Mouse (Mus musculus): ENCODE measurements around the gene Zdhhc24. TPM values are rescaled to one million over a fixed set of nuclear protein-coding genes. Genes with fewer than 3 reads are reported as not detected.
A peak's percentile ranks its signal among the peaks of the same experiment; 100 is the strongest.

Gene Zdhhc24
- polyA plus RNA-seq (2011; ENCODE audit: insufficient read depth, insufficient read length, low read depth, missing spikeins): 8.2 and 10.3 TPM in 2 replicates

GRCm38 (mm10) chr19:4878405-4879323 is at the start of gene Zdhhc24:
TSS of gene Zdhhc24 (plus strand) at chr19:4878668.
- no peaks in the 10 kb centered on the region for H3K27me3 ChIP-seq (ENCODE audit: control insufficient read depth, insufficient read depth, low read length, poor library complexity, severe bottlenecking)
- peak within 1 kb of the TSS; percentile 43; the same call in 1 of the 2 replicates for H3K27ac ChIP-seq (ENCODE audit: insufficient read depth, low read length)
- no peak for TF ChIP-seq CTCF (IDR thresholded peaks at IDR 0.05; ENCODE audit: low read depth, low read length)
- TF ChIP-seq EP300 (IDR thresholded peaks at IDR 0.05; ENCODE audit: insufficient read depth, low read depth, low read length): no peak
- peak; percentile 63 for TF ChIP-seq POLR2A (IDR thresholded peaks at IDR 0.05; ENCODE audit: insufficient read depth, low read length)
- H3K4me1 ChIP-seq (ENCODE audit: control insufficient read depth, insufficient read depth, low read length): peaks cover 2% of the 10 kb centered on the region
- no peaks in the 10 kb centered on the region for H3K36me3 ChIP-seq (ENCODE audit: control insufficient read depth, insufficient read depth, low read length, poor library complexity, severe bottlenecking)
- H3K9ac ChIP-seq (ENCODE audit: low read depth, poor library complexity, severe bottlenecking): peak within 1 kb of the TSS; percentile 71
- H3K9me3 ChIP-seq (replicated peaks; ENCODE audit: control insufficient read depth, insufficient read depth, low read length, poor library complexity, severe bottlenecking): no peaks in the 10 kb centered on the region
- peak within 1 kb of the TSS; percentile 87 for H3K4me3 ChIP-seq (ENCODE audit: low read depth, low read length)

DNA sequence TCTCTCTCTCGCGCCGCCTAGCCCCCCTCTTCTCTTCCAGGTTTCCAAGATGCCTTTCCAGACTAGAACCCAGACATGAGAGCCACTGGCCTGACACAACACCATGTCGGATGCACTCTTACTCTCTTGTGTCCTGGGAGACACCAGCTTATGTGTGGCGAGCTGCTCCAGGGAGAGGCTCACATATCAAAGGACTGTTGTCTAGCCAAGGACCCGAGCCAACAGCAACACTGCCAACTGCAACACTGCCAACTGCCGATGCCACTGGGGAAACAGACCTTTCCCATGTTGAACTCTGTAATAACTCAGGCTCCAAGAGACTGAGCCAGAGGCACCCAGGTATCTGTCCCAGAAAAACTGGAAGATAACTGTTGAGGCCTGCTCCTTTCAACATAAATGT is 49.3 kb upstream of the Zdhhc24 start:
- H3K27me3 ChIP-seq (ENCODE audit: control insufficient read depth, insufficient read depth, low read length, poor library complexity, severe bottlenecking): no peaks in the 10 kb centered on the region
- H3K27ac ChIP-seq (ENCODE audit: insufficient read depth, low read length): peak overlapping the region; percentile 1; the same call in 1 of the 2 replicates
- TF ChIP-seq POLR2A (IDR thresholded peaks at IDR 0.05; ENCODE audit: insufficient read depth, low read length) (no peak), CTCF (IDR thresholded peaks at IDR 0.05; ENCODE audit: low read depth, low read length) (no peak)
- peak overlapping the region; percentile 6; the same call in 1 of the 2 replicates for H3K9ac ChIP-seq (ENCODE audit: low read depth, poor library complexity, severe bottlenecking)
- 0 out of 2 replicates have a peak overlapping the region, but pooled peaks have one; percentile 20 for H3K4me3 ChIP-seq (ENCODE audit: low read depth, low read length)
- H3K4me1 ChIP-seq (ENCODE audit: control insufficient read depth, insufficient read depth, low read length): peaks cover 3% of the 10 kb centered on the region
- H3K36me3 ChIP-seq (ENCODE audit: control insufficient read depth, insufficient read depth, low read length, poor library complexity, severe bottlenecking): no peaks in the 10 kb centered on the region; the same call in 1 of the 2 replicates
- no peaks in the 10 kb centered on the region for H3K9me3 ChIP-seq (replicated peaks; ENCODE audit: control insufficient read depth, insufficient read depth, low read length, poor library complexity, severe bottlenecking)

- Histone ChIP-seq H3K4me3 (ENCODE audit: low read depth, low read length) (no peak overlapping the region), H3K4me1 (ENCODE audit: control insufficient read depth, insufficient read depth, low read length) (no peaks in the 10 kb centered on the region), H3K27me3 (ENCODE audit: control insufficient read depth, insufficient read depth, low read length, poor library complexity, severe bottlenecking) (no peaks in the 10 kb centered on the region), H3K9ac (ENCODE audit: low read depth, poor library complexity, severe bottlenecking) (no peak overlapping the region), H3K36me3 (ENCODE audit: control insufficient read depth, insufficient read depth, low read length, poor library complexity, severe bottlenecking) (no peaks in the 10 kb centered on the region), H3K27ac (ENCODE audit: insufficient read depth, low read length) (no peak overlapping the region), H3K9me3 (replicated peaks; ENCODE audit: control insufficient read depth, insufficient read depth, low read length, poor library complexity, severe bottlenecking) (no peaks in the 10 kb centered on the region)
- TF ChIP-seq CTCF (IDR thresholded peaks at IDR 0.05; ENCODE audit: low read depth, low read length): no peak
- no peak for TF ChIP-seq POLR2A (IDR thresholded peaks at IDR 0.05; ENCODE audit: insufficient read depth, low read length)
- no peak for TF ChIP-seq EP300 (IDR thresholded peaks at IDR 0.05; ENCODE audit: insufficient read depth, low read depth, low read length)
These were observed 44.5 kb upstream of the Zdhhc24 start for GRCm38 (mm10) chr19:4833977-4834376.

DNA sequence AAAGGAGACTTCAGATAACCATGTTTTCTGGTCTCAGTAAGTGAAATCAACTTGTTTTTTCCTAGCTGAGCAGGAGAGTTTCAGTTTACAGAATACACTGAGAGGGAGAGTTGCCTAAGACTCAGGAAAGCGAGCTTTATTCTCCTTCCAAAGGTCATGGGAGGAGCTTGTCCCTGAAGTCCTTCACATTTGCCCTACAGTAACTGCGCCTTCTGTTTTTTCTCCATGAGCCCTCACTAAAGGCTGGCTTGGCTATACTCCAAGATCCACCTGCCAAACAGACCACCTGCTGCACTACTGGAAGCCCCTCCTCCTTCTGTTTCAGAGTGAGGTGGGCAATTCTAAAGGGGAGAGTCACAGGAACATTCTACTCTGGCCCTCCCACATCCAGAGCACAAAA is 42.4 kb upstream of the Zdhhc24 start:
- Histone ChIP-seq H3K9ac (ENCODE audit: low read depth, poor library complexity, severe bottlenecking) (no peak overlapping the region), H3K4me3 (ENCODE audit: low read depth, low read length) (no peak overlapping the region), H3K27ac (ENCODE audit: insufficient read depth, low read length) (peak overlapping the region; percentile 37), H3K9me3 (replicated peaks; ENCODE audit: control insufficient read depth, insufficient read depth, low read length, poor library complexity, severe bottlenecking) (no peaks in the 10 kb centered on the region), H3K4me1 (ENCODE audit: control insufficient read depth, insufficient read depth, low read length) (no peaks in the 10 kb centered on the region), H3K27me3 (ENCODE audit: control insufficient read depth, insufficient read depth, low read length, poor library complexity, severe bottlenecking) (no peaks in the 10 kb centered on the region), H3K36me3 (ENCODE audit: control insufficient read depth, insufficient read depth, low read length, poor library complexity, severe bottlenecking) (no peaks in the 10 kb centered on the region)
- TF ChIP-seq POLR2A (IDR thresholded peaks at IDR 0.05; ENCODE audit: insufficient read depth, low read length) (no peak), CTCF (IDR thresholded peaks at IDR 0.05; ENCODE audit: low read depth, low read length) (no peak), EP300 (IDR thresholded peaks at IDR 0.05; ENCODE audit: insufficient read depth, low read depth, low read length) (no peak)

- no peak overlapping the region for H3K9ac ChIP-seq (ENCODE audit: low read depth, poor library complexity, severe bottlenecking)
- no peaks in the 10 kb centered on the region for H3K9me3 ChIP-seq (replicated peaks; ENCODE audit: control insufficient read depth, insufficient read depth, low read length, poor library complexity, severe bottlenecking)
These were observed 41.4 kb upstream of the Zdhhc24 start for GRCm38 (mm10) chr19:4837049-4837448.

More at GRCm38 (mm10) chr19:4837049-4837448, 41.4 kb upstream of the Zdhhc24 start:
- H3K27me3 ChIP-seq (ENCODE audit: control insufficient read depth, insufficient read depth, low read length, poor library complexity, severe bottlenecking): no peaks in the 10 kb centered on the region
- H3K4me1 ChIP-seq (ENCODE audit: control insufficient read depth, insufficient read depth, low read length): no peaks in the 10 kb centered on the region
- no peaks in the 10 kb centered on the region for H3K36me3 ChIP-seq (ENCODE audit: control insufficient read depth, insufficient read depth, low read length, poor library complexity, severe bottlenecking)
- no peak overlapping the region for H3K4me3 ChIP-seq (ENCODE audit: low read depth, low read length)
- H3K27ac ChIP-seq (ENCODE audit: insufficient read depth, low read length): no peak overlapping the region
- TF ChIP-seq CTCF (IDR thresholded peaks at IDR 0.05; ENCODE audit: low read depth, low read length) (no peak), POLR2A (IDR thresholded peaks at IDR 0.05; ENCODE audit: insufficient read depth, low read length) (no peak), EP300 (IDR thresholded peaks at IDR 0.05; ENCODE audit: insufficient read depth, low read depth, low read length) (no peak)

Data from ES-Bruce4 (cell line).